Mouse (Mus musculus): Measurements from ENCODE around the gene Cdk19. TPM values are rescaled to one million over a fixed set of nuclear protein-coding genes. Genes with fewer than 3 reads are reported as not detected.

Cdk19 gene
- total and polyA plus RNA-seq, 3 experiments: 3.3 to 4.7 (median 4.0) TPM

DNA sequence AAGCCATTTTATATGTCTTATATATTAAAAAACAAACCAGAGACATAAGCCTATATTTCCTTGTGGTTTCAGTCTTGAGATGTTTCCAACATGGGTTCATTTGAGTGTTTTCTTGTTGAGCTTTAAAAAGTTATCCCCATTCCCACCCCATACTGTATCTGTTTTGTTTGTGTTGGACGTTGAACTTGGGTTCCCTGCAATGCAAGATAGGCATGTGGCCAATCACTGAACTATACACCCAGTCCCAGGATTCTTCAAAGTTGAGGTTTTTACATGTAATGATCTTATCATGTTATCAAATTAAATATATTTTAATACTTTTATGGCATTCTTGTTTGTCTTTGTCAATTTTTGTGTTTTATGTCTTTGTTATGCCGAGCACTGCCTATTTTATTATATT is 60.0 kb downstream of the Cdk19 start:
- in situ Hi-C loops (cut with MboI; ENCODE audit: low pct_ligation_motif_present, low pct_unique_long_range_greater_than_20kb, low sequenced_read_pairs) (no loop called here), dilution Hi-C loops (cut with MboI; ENCODE audit: extremely low pct_ligation_motif_present, extremely low pct_unique_long_range_greater_than_20kb, low sequenced_read_pairs) (no loop called here)
- H3K4me3 ChIP-seq (replicated peaks in 1 of 3; ENCODE audit: low read depth in 2 of 3, low read length in 2 of 3, poor library complexity in 1 of 3): no peak overlapping the region
- H3K4me2 ChIP-seq (ENCODE audit: insufficient read depth, low read depth, poor library complexity, severe bottlenecking): no peak overlapping the region
- TF ChIP-seq CHD2 (IDR thresholded peaks at IDR 0.05; ENCODE audit: low read length): no peak
- TF ChIP-seq MEF2A (IDR thresholded peaks at IDR 0.05; ENCODE audit: borderline replicate concordance, low read depth, low read length): no peak
- TF ChIP-seq NELFE (IDR thresholded peaks at IDR 0.05; ENCODE audit: low read depth, low read length): no peak
- no peak for TF ChIP-seq MAZ (IDR thresholded peaks at IDR 0.05; ENCODE audit: low read depth, low read length)
- TF ChIP-seq TCF12 (IDR thresholded peaks at IDR 0.05; ENCODE audit: low read depth, low read length): no peak
- TF ChIP-seq ZKSCAN1 (IDR thresholded peaks at IDR 0.05; ENCODE audit: borderline replicate concordance, low read depth, low read length): no peak
- no peak for TF ChIP-seq MAFK (IDR thresholded peaks at IDR 0.05; ENCODE audit: insufficient replicate concordance, low read length)
- TF ChIP-seq ETS1 (conservative IDR thresholded peaks at IDR 0.05; ENCODE audit: low read depth, low read length): no peak
- TF ChIP-seq EP300 (IDR thresholded peaks at IDR 0.05; ENCODE audit: low read length): no peak
- no peak for TF ChIP-seq JUN (IDR thresholded peaks at IDR 0.05; ENCODE audit: insufficient read depth, low read depth, low read length)
- TF ChIP-seq SMC3 (IDR thresholded peaks at IDR 0.05; ENCODE audit: low read depth, low read length): no peak
- TF ChIP-seq CHD1 (IDR thresholded peaks at IDR 0.05; ENCODE audit: low read depth, low read length): no peak
- no peak for TF ChIP-seq POLR2AphosphoS2 (IDR thresholded peaks at IDR 0.05; ENCODE audit: low read depth, low read length)
- TF ChIP-seq ZNF384 (IDR thresholded peaks at IDR 0.05; ENCODE audit: low read depth, low read length): no peak
- TF ChIP-seq E2F4 (IDR thresholded peaks at IDR 0.05; ENCODE audit: insufficient replicate concordance, low read depth, low read length): no peak
- TF ChIP-seq BHLHE40 (IDR thresholded peaks at IDR 0.05; ENCODE audit: low read depth, low read length): no peak
- TF ChIP-seq USF1 (IDR thresholded peaks at IDR 0.05; ENCODE audit: low read depth, low read length): no peak
- TF ChIP-seq RCOR1 (conservative IDR thresholded peaks at IDR 0.05; ENCODE audit: low read depth, low read length): no peak
- TF ChIP-seq MAX (IDR thresholded peaks at IDR 0.05; ENCODE audit: low read length): no peak
- TF ChIP-seq RAD21 (IDR thresholded peaks at IDR 0.05; ENCODE audit: low read depth, low read length): no peak
- H3K27ac ChIP-seq (ENCODE audit: insufficient read depth, low read depth): no peak overlapping the region
- H3K79me2 ChIP-seq (replicated peaks; ENCODE audit: control insufficient read depth, extremely low read depth, insufficient read depth, poor library complexity, severe bottlenecking): no peaks in the 10 kb centered on the region
- H3K9me3 ChIP-seq (replicated peaks; ENCODE audit: low read length): no peaks in the 10 kb centered on the region
- H3K27me3 ChIP-seq (replicated peaks): no peaks in the 10 kb centered on the region
- DNase-seq (ENCODE audit: extremely low read depth): no peak
- no peak overlapping the region for H3K9ac ChIP-seq (ENCODE audit: insufficient read depth, low read depth)
- H3K4me1 ChIP-seq (ENCODE audit: control insufficient read depth in 1 of 2, insufficient read depth in 2 of 2): no peaks in the 10 kb centered on the region
- peaks cover 0 to 8% of the 10 kb centered on the region in 2 experiments for H3K36me3 ChIP-seq (replicated peaks in 1 of 2; ENCODE audit: control insufficient read depth in 1 of 2, insufficient read depth in 1 of 2, low read length in 1 of 2)

DNA sequence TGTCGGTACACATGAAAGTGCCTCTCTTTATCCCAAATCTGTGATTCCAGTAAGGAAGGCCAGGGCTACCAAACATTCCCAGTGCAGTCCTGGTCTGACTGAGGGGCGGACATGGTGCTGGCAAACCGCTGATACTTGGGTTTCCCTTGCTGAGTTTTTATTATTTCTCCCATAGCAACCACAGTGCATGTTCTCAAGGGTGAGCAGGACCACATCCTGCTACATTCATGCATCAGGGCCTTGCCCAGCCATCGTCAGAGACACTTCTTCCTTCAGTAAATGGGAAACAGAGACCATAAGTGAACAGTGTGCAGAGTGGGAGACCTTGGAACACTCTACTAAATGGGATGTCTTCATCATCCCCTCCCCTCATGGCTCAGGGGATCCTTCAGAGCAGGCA is 60.9 kb downstream of the Cdk19 start:
- no peak for DNase-seq (ENCODE audit: extremely low read depth)
- Histone ChIP-seq H3K27me3 (replicated peaks) (no peaks in the 10 kb centered on the region), H3K36me3 (replicated peaks in 1 of 2; ENCODE audit: control insufficient read depth in 1 of 2, insufficient read depth in 1 of 2, low read length in 1 of 2) (peaks cover 0 to 8% of the 10 kb centered on the region in 2 experiments), H3K4me3 (replicated peaks in 1 of 3; ENCODE audit: low read depth in 2 of 3, low read length in 2 of 3, poor library complexity in 1 of 3) (no peak overlapping the region), H3K9me3 (replicated peaks; ENCODE audit: low read length) (no peaks in the 10 kb centered on the region), H3K27ac (ENCODE audit: insufficient read depth, low read depth) (no peak overlapping the region), H3K79me2 (replicated peaks; ENCODE audit: control insufficient read depth, extremely low read depth, insufficient read depth, poor library complexity, severe bottlenecking) (no peaks in the 10 kb centered on the region), H3K4me1 (ENCODE audit: control insufficient read depth in 1 of 2, insufficient read depth in 2 of 2) (no peaks in the 10 kb centered on the region), H3K9ac (ENCODE audit: insufficient read depth, low read depth) (no peak overlapping the region), H3K4me2 (ENCODE audit: insufficient read depth, low read depth, poor library complexity, severe bottlenecking) (no peak overlapping the region)
- in situ Hi-C loops (cut with MboI; ENCODE audit: low pct_ligation_motif_present, low pct_unique_long_range_greater_than_20kb, low sequenced_read_pairs): no loop called here
- no peak for TF ChIP-seq MAFK (IDR thresholded peaks at IDR 0.05; ENCODE audit: insufficient replicate concordance, low read length)
- no peak for TF ChIP-seq RAD21 (IDR thresholded peaks at IDR 0.05; ENCODE audit: low read depth, low read length)
- TF ChIP-seq ETS1 (conservative IDR thresholded peaks at IDR 0.05; ENCODE audit: low read depth, low read length): no peak
- no peak for TF ChIP-seq USF2 (conservative IDR thresholded peaks at IDR 0.05; ENCODE audit: low read depth, low read length)
- TF ChIP-seq TBP (conservative IDR thresholded peaks at IDR 0.05; ENCODE audit: low read depth, low read length): no peak
- no peak for TF ChIP-seq SIN3A (IDR thresholded peaks at IDR 0.05; ENCODE audit: low read length)
- no peak for TF ChIP-seq POLR2AphosphoS2 (IDR thresholded peaks at IDR 0.05; ENCODE audit: low read depth, low read length)
- no peak for TF ChIP-seq NRF1 (IDR thresholded peaks at IDR 0.05; ENCODE audit: low read depth, low read length)
- no peak for TF ChIP-seq CHD1 (IDR thresholded peaks at IDR 0.05; ENCODE audit: low read depth, low read length)
- TF ChIP-seq MXI1 (IDR thresholded peaks at IDR 0.05; ENCODE audit: low read depth, low read length): no peak
- no peak for TF ChIP-seq POLR2A (IDR thresholded peaks at IDR 0.05; ENCODE audit: low read depth, low read length)
- TF ChIP-seq SMC3 (IDR thresholded peaks at IDR 0.05; ENCODE audit: low read depth, low read length): no peak
- dilution Hi-C loops (cut with MboI; ENCODE audit: extremely low pct_ligation_motif_present, extremely low pct_unique_long_range_greater_than_20kb, low sequenced_read_pairs): no loop called here

Measured in CH12.LX (cell line).